Comparison of ENCODE assay signal across 29 mouse cellular contexts in the genomic region with DNA sequence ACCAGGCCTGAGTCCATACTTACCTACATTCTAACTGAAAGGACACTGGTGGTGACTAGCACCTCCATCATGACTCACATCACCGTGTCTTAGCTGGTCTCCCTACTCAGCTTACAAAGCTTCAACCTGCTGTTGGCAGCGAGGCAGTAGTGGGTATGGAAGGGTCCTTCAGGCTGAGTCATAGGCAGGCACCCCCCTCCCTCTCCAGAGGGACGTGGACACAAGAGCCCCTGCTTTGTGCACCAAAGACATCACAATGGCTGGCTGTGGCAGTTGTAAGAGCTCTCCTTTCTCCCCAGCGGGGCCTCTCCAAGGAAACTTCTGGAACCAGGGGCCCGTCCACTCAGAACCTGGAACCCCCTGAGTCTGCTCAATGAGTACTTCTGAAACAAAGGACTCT. TPM values are rescaled to one million over a fixed set of nuclear protein-coding genes. Genes with fewer than 3 reads are reported as not detected.
"Had no signal": no experiment of that assay in that cellular context is flagged by ENCODE, and none has a peak within 500 bp of the region (broad histone marks: within the 10 kb centered on the region; RNA-seq: fewer than 3 reads in every experiment).

Gene Gm5767, plus strand, starts transcription at position 301 of the 400 bp plus-strand sequence.

- H3K4me1 ChIP-seq: intestine, embryonic 15.5 days; kidney, embryonic 15.5 days had no signal

- H3K9me3 ChIP-seq: intestine, embryonic 15.5 days; kidney, embryonic 15.5 days had no signal

- ATAC-seq: intestine, embryonic 15.5 days had no signal

- H3K36me3 ChIP-seq: intestine, embryonic 15.5 days; kidney, embryonic 15.5 days had no signal

- DNase-seq: kidney, adult 11 months; kidney, adult 8-10 months; kidney, postnatal 10 days; kidney, postnatal 36 days; layer of hippocampus, adult 9-11 months; lung, adult 2 months; lung, postnatal 14 days; lung, postnatal 4 days; midbrain, embryonic 14.5 days; thymus, postnatal 36 days had no signal

- H3K4me2 ChIP-seq: intestine, embryonic 15.5 days; kidney, embryonic 15.5 days; midbrain, embryonic 11.5 days had no signal

- H3K27me3 ChIP-seq: intestine, embryonic 15.5 days; kidney, embryonic 15.5 days had no signal

- H3K27ac ChIP-seq: intestine, embryonic 15.5 days; kidney, embryonic 15.5 days had no signal

- H3K4me3 ChIP-seq: intestine, embryonic 15.5 days; kidney, embryonic 15.5 days had no signal

- H3K9ac ChIP-seq: intestine, embryonic 15.5 days; kidney, embryonic 15.5 days had no signal

RNA-seq across cellular contexts. Expression of gene Gm5767, which starts in this region (rescaled TPM):
- total RNA-seq: layer of hippocampus, adult 18-20 months; layer of hippocampus, postnatal 25 days; left cerebral cortex, adult 18-20 months; left cerebral cortex, postnatal 25 days; megakaryocyte progenitor cell, adult 5-6 weeks; megakaryocyte-erythroid progenitor cell, adult 5-6 weeks; midbrain, postnatal 0 days had no signal
- polyA plus RNA-seq: intestine, embryonic 15.5 days; kidney, embryonic 15.5 days; limb, embryonic 11.5 days; lung, adult 2 months; lung, embryonic 16.5 days; midbrain, embryonic 11.5 days; midbrain, embryonic 14.5 days; midbrain, postnatal 0 days; neural tube, embryonic 11.5 days; neural tube, embryonic 14.5 days; small intestine, adult 2 months; spleen, adult 2 months; stomach, embryonic 16.5 days; thymus, postnatal 0 days; urinary bladder, adult 2 months had no signal
